Mouse (Mus musculus) T-cell, adult 2 months (primary cell): Measurements from ENCODE around the gene Rsph14.
"Not testable (repeated sequence)": the region's sequence is repeated elsewhere in the genome, so short reads cannot be mapped to it uniquely, and the experiment has no call there.

ENCODE experiments used
- DNase-seq: peaks from one replicate; pipeline ENCODE4 v3.0.0; 2022; ENCODE audit warnings: low spot score

Gene Rsph14

DNA sequence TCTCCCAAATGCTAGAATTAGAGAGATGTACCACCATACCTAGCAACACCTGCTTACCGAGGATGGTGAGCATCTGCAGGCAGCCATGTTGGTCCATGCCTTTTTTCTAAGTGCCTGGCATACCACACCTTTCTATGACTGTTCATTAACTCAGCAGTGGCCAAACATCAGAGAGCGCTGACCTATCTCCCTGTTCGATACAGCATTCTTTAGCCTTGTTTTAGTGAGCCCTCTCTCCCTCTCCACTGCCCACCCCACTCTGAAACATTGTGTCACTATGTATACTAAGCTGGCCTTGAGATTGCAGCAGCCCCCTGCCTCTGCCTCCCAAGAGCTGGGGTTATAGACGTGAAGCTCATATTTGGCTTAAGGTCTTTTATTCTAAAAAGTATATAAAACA lies 21.3 kb upstream of the Rsph14 start:
- DNase-seq = no peak

GRCm38 (mm10) chr10:75052902-75053301 lies 20.5 kb upstream of the Rsph14 start:
- DNase-seq = no peak

DNA sequence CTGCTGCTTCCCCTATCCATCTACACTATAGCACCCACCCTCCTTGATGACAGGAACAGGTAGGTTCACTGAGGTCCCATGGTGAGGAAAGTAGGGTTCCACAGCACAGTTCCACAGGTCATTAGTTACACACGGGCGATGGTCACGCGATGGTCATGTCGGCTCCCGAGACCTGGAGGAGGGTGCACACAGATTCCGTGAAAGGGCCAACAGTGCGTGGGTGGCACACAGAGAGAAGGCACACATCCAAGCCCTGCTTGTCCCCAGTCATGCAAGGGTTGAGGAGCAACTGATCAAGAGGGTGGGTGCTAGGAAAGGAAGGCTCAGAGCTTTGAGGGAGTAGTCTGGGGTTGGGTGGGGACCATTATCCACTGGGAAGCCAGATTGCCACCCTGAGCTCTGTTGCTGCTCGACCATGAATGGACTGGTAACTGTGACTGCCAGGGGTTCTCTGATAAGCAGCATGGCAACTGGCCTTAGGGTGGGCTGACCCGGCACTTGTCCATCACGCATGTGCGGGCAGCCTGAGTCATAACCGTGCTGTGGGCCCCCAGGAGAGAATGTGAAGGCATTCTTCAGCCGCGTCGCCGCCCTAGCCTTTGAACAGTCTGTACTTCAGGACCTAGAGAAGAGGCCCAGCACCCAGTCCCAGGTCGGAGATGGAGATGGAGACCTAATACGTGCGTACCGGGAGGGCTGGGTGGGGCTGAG lies 19.1 kb upstream of the Rsph14 start:
- DNase-seq = no peak

- no peak for DNase-seq
These were observed 16.3 kb upstream of the Rsph14 start for GRCm38 (mm10) chr10:75048711-75049110.

GRCm38 (mm10) chr10:75045831-75046230 lies 13.4 kb upstream of the Rsph14 start:
- DNase-seq = no peak

DNA sequence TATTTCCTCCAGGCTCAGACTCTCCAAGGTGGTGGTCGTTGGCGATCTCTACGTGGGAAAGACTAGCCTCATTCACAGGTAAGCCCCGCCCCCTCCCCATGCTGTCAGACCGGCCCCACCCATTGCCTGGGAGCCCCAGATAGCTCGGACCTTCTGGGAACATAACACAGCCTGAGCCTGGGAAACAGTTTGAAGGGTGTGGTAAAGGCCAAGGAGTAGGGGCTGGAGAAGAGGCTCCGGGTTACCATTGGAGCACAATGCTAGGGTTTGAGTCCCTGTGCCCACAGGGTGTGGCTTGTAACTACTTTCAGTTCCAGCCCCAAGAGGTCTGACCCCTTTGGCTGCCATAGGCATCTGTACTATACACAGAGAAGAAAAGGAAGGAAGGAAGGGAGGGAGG lies 12.1 kb upstream of the Rsph14 start:
- no peak for DNase-seq

- not testable (repeated sequence) for DNase-seq
These were observed 9.7 kb upstream of the Rsph14 start for GRCm38 (mm10) chr10:75042060-75042459.

DNA sequence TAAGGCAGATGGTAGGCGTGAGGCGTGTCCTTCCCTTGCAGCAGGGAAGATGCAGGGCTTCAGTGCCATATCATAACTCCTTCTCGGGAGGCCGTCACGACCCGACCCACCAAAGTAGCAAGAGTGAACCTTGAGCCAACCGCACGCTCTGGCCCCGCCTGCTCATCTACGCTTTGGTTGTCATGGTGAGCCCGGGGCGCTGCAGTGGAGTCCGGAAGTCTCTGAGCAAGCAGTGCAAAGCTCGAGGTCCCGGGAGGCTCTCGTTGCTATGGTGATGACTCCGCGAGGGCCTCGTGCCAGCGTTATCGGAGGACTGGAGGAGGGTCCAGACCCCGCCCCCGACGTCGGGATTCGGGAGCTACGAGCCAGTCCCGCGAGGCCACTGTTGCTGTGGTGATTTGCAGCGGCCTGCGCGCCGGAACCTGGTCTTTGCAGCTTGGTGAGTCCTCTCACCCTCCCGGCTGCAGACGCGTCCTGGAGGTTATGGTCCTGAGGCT lies 4.5 kb upstream of the Rsph14 start, which contains the start of gene Rab36:
Gene Rab36 (plus strand): TSS at position 176 of the 497 bp plus-strand sequence.
- peak; percentile 77 for DNase-seq

GRCm38 (mm10) chr10:75031345-75032114 lies 856 bp downstream of the Rsph14 start:
- no peak for DNase-seq

DNA sequence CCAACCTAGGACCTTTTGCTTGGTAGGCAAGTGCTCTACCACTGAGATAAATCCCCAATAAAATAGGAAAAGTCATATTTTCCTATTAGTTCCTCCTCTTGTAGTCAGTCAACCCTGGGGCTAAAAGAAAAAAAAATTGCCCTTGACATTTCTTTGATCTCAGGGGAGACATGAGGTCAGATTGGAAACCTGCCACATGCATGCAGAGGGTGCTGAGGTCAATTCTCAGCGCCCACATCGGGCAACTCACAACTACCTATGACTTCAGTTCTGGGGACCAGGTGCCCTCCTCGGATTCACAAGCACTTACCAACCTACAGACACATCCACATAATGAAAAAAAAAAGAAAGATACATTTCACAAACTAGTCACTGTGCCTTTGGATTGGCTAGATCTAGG lies 2.2 kb downstream of the Rsph14 start:
- no peak for DNase-seq

GRCm38 (mm10) chr10:75029677-75030076 lies 2.7 kb downstream of the Rsph14 start:
- no peak for DNase-seq

GRCm38 (mm10) chr10:75028743-75029142 lies 3.6 kb downstream of the Rsph14 start:
- DNase-seq = no peak

- DNase-seq = no peak
These were observed 5.9 kb downstream of the Rsph14 start for GRCm38 (mm10) chr10:75026491-75026890.

DNA sequence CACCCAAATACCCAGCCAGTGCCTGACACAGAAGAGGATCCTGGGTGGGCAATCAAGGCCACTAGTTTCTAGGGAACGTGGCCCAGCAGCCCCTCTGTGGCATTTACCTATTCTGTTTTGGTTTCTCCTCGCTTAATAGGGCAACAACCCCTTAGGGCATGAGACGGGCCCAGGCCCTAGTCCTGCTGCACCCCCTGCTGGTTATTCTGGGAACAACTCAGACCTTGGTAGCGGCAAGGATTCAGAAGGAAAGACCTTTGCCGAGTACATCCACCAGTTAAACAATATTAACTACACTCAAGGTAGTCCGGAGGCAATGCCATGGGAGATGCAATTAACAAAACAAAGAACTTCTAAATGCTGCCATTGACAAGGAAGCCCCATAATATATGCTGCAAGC lies 11.2 kb downstream of the Rsph14 start:
- peak; percentile 22 for DNase-seq

DNA sequence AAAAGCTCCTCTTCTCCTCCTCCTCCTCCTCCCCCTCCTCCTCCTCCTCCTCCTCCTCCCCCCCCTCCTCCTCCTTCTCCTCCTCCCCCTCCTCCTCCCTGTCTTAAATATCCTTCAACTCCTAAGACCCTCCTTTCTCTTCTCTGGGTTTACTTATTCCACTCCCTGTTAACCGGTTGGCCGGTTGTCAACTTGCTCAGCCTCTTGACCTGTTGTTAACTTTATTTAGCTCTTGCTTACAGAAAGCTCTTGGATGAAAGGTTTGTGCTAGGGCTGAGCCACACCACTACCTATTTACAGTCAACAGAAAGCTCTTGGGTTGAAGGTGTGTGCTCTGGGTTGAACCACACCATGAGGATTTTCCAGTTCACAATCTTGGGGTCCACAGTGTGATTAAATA lies 12.1 kb downstream of the Rsph14 start:
- no peak for DNase-seq

GRCm38 (mm10) chr10:75016481-75016880 lies 15.9 kb downstream of the Rsph14 start:
- DNase-seq = no peak

- no peak for DNase-seq
These were observed 16.9 kb downstream of the Rsph14 start for GRCm38 (mm10) chr10:75015465-75015864.

DNA sequence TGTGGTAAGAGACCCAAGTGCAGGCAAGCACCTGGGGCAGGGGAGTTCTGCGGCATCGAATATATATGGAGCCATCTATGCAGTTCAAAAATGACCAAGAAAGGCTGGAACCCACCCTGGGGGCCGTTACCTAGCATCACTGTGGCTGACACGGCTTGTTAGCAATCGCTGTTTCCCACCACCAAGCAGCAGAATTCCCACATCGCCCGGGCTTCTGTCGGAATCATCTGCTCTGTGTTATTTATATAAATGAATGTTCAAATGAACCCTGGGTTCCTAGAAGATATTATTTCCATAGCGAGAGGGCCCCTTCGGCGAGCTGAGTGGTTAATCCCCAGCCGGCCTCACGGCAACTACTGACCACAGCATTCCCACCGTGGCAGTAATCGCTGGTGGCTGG lies 21.7 kb downstream of the Rsph14 start:
- DNase-seq = no peak

DNA sequence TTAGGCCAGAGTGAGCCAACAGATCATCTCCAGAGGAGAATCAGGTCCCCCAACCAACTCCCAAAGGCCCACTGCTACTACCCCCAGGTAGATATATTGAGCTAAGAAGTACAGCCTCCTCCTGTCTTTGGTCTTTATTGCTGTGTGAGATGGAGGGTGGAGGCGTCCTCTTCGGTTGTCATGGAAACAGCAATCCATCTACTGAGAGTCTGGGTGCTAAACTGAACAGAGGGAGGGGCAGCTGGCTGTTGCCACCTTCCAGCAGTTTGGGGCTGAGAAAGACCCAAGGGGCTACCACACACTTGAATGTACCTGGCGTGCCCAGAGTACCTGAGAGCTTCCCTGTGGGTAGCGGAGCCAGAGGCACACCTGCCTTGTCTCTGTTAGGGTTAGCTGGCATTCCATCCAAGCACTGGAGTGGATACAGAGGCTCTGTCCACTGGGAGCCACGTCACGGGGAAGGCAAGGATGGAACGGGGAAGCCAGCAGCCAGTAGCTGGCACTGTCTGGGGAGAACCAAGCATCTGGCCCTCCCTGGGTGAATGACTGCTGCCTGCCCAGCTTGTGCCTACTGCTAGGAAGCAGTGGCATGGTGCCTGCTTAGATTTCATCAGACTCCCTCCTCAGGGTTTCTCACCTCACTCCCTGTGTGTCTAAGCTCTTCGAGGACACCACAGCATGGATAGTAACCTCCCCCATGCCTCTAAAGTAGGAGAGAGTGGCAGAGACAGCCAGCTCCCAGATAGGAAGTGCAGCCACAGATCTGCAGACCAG lies 25.3 kb downstream of the Rsph14 start:
- DNase-seq = no peak

- no peak for DNase-seq
These were observed 28.3 kb downstream of the Rsph14 start for GRCm38 (mm10) chr10:75004067-75004466.

GRCm38 (mm10) chr10:75001391-75001790 lies 31.0 kb downstream of the Rsph14 start:
- DNase-seq = no peak

GRCm38 (mm10) chr10:74995377-74995776 lies 37.0 kb downstream of the Rsph14 start:
- DNase-seq = no peak

- DNase-seq = no peak
These were observed 37.5 kb downstream of the Rsph14 start for GRCm38 (mm10) chr10:74994863-74995262.
